Mouse (Mus musculus) embryonic fibroblast, embryonic 13.5 days (primary cell): Measurements from ENCODE around the gene Efna4.

Source experiments
- CTCF ChIP-seq: IDR thresholded peaks from 2 replicates; pipeline ENCODE4 v1.5.1; 2011; ENCODE audit warnings: mild to moderate bottlenecking, control low read depth, low read length, moderate library complexity, borderline replicate concordance; ENCODE audit not compliant: insufficient read depth
- POLR2A ChIP-seq: IDR thresholded peaks from 2 replicates; pipeline ENCODE4 v1.6.1; 2011; ENCODE audit warnings: low read depth, mild to moderate bottlenecking, control low read depth, low read length, moderate library complexity

- TF ChIP-seq CTCF: no peak
- no peak for TF ChIP-seq POLR2A
Measured at GRCm38 (mm10) chr3:89315930-89316831, 21.6 kb downstream of the Efna4 start.
